Mouse (Mus musculus): ENCODE measurements at regions not wholly inside any gene's neighbourhood (a gene's known extent, or its start where the extent isn't known, plus 50 kb on each side); places are given as distances from the start of the nearest gene placed in this dataset.
A peak's percentile ranks its signal among the peaks of the same experiment; 100 is the strongest.

DNA sequence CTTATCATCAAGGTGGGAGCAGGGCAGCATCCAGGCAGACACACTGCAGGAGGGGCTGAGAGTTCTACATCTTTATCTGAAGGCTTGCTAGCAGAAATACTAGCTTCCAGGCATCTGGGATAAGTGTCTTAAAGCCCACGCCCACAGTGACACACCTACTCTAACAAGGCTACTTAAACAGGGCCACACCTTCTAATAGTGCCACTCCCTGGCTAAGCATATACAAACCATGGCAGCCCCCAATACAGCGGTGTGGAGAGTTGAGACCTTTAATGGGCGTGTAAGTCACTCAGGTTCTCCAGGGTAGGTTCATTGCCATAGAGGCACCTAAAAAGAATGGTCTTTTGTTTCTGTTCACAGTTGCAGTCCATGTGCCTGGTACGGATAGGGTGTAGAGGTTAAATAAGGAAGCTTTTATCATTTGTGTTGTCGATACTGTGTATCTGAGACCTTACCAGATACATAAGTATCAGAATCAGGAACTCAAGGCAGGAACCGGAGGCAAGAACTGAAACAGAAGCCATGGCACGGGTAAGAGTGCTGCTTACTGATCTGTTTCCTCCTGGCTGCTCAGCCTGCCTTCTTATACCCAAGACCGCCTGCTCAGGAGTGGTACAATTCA is 69.0 kb upstream of the Atrnl1 start:
- no peak for DNase-seq (ENCODE audit: low spot score)

DNA sequence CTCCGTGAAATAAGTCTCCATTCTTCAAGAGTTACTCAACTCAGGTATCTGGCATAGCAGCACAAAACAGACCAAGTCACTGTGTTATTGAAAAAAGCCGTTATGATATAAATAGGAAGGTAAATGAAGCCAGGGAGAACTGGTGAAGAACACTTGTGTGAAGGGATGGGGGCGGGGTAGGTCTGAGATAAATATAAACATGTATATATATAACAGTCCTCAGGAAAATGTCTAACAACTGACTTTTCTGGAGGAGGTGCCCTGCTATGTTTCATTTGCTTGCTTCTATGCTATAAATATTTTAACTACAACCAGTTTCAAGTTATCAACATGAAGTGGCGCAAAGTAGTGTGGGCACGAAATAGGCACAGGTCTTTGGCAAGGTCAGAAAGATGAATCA is 68.3 kb upstream of the Atrnl1 start:
- DNase-seq (ENCODE audit: low spot score): no peak

DNA sequence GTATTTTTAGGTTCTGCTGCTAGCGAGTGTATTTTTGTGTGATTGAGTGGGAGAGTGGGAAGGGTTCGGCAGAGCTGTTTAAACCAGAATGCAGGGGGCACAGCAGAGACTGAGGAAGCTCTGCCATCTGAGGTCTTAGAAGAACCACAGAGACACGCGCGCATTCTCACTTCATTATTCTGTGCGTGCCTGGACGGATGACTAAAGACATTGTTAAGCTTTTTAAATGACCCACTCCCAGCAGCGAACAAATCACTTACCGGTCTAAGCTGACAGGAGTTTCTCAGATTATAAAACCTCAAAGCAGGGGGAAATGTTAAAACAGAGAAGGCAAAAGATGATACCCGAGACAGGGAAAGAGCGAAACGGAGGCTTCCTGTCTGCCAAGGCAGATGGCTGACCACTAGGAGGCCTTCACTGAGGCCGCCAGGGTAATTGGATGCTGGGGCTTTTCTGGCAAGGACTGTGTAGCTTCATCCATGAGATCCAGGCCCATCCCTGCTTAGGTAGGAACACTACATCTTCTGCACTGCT is 67.1 kb upstream of the Atrnl1 start:
- DNase-seq (ENCODE audit: low spot score): peak; percentile 69

DNA sequence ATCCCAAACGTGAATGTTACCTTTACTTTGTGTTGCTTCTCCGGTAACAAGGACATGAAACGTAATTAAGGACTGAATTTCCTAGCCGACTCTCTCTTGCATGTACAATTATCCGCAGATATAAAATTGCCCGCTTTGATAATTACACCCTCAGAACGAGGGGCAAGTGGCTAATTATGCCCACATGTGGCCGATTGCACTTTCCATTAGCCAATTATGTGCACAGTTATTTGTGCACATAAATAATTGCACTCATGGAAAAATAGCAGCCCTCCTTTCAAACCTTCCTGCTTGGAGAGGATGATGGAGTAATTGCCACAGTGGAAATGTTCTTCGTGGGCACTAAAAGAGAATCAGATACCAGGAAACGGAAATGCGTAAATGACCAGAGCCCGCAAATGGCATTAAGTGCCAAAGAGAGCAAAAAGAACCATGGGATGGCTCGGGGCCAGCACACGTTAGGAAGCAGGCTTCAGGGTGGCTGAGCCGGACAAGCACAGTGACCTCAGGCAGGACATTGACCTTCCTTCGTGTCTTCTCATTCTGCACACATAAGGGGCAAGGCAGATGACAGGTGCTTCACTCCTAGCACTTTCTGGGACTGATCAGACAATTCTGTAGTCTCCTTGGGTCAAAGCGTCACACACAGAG is 66.5 kb upstream of the Atrnl1 start:
- DNase-seq (ENCODE audit: low spot score): no peak

DNA sequence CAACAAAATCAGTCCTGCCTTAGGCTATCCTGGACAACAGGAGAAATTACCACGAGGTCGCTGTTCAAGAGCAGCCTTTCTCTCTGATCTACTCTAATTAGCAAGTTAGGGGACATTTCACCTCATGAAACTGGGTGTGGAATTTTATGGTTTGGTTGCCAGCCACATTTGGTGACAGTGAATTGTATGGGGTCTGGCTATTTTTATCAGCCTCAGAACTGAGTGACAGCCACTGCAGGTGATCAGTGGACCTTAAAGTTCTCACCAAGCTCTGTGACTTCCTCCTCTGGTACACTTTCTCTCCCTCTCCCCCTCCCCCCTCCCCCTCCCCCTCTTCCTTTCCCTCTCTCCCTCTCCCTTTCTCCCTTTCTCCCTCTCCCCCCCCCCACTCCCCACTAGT is 65.8 kb upstream of the Atrnl1 start:
- DNase-seq (ENCODE audit: low spot score): no peak

DNA sequence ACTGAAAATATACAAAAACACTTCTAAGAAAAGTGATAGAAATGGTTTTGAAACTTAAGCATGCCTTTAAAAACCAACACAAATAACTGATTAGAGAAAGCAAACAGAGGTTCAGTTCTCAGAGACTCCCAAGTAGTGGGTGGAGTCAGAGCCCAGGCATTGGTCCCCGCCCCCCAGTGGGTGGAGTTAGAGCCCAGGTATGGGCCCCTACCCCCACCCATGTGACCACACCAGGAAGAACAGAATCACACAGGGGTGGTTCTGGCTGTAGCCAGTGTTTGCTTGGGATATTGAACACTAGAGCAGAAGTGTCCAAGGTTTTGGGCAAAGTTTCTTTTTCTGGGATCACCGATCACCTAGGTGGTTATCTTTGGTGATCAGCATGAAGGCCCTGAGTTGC is 64.8 kb upstream of the Atrnl1 start:
- DNase-seq (ENCODE audit: low spot score): no peak

DNA sequence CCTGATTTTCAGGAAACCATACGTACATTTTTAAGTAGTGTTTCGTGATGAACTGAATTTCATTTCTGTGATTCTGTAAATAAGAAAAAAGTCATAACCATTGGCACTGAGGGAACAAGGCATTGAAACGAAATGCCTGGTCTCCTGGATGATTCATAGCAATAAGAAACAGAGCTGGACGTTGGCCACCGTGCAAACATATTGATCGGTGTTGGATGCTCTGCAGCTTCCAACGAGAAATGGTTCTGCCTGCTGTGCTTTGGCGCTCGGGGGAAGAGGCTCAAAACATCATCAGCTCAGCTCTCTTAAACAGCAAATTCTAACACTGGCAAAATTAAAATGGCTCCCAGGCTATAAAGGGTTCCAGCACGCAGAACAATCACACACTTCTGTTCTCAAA is 64.3 kb upstream of the Atrnl1 start:
- DNase-seq (ENCODE audit: low spot score): no peak

DNA sequence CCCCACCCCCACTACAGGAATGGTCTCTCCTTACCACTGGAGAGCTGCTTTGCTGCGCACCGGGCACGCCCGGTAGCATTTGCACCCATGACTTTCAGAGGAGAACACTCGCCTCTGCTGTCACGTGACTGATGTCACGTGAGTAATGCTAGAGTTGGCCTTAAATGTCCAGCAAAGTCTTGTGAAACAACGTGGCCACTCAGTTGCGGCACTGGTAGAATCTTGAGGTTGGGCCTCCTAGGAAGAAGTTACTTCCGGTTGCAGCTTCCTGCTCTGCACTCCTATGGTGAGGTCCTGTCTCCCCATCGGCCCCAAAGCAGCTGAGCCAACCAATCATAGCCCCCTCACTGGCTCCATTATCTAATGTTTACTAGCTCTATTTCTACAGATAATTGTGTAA is 62.7 kb upstream of the Atrnl1 start:
- no peak for DNase-seq (ENCODE audit: low spot score)

DNA sequence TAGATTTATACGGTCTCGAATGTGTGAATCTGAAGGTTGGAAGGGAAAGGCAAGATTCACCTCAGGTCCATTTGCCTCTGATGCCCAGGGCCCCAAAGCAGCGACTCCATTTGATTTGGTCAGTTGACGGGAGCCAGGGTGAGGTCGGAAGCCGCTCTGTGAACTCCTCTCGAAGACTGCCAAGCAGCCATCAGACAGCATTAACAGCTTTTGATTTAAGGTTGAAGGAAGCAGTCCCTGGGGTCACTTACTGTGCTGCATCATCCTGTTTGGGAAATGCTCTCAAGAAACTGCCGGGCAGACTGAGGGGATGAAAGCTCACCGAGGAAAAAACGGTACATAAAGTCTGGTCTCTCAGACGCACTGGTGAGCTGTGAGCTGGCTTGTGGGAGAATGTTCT is 62.2 kb upstream of the Atrnl1 start:
- DNase-seq (ENCODE audit: low spot score): no peak

DNA sequence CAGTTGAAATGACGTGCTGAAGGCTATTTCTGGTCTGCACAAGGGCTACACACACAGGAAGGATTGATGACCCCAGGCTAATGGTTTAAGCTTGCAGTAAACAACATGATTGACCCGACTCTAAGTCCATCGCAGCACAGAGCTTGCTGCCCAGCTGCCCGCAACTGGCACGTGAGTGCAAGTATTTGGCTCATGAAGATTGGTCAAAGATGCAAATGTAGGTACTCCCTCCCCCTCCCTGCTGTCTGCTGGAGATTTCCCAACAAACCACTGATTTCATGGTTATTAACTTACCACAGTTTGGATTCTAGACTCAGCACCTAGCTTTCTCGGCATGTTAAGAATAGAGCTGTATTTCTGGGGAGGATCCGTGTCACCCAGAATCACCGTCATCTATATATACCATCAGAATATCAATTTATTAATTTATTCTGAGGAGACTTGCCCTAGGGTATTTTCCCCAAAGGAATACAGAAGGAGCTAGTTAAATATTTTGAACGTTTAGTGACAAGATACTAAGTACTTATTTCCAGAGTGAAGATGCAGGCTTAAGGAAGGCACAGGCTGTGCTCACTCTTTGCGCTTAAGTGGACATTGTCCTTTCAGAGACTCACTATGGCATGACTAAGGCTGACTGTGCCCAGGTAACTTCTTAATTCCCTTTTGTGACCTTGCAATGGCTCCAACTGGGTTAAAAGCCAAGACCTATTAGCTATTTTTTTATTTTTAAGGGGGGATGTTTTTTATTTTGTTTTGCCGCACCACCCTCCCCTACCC is 57.7 kb upstream of the Atrnl1 start:
- no peak for DNase-seq (ENCODE audit: low spot score)

DNA sequence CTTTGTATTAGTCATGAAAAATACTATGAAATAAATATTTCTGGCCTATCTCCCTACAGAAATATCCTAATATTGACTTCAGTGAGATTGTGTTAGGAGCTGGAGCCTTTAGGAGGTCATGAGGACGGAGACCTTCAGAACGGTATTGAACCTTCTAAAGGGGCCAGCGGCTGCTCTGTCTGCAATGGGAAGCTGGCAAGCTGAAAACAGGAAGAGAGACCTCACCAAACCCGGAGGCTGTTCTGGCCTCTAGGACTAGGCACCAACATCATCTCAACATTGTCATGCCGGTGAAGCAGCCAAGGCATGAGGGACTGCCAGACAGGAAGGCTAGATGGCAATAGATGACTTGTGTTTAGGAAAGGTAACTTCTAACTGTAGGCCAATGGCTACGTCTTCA is 56.7 kb upstream of the Atrnl1 start:
- no peak for DNase-seq (ENCODE audit: low spot score)

DNA sequence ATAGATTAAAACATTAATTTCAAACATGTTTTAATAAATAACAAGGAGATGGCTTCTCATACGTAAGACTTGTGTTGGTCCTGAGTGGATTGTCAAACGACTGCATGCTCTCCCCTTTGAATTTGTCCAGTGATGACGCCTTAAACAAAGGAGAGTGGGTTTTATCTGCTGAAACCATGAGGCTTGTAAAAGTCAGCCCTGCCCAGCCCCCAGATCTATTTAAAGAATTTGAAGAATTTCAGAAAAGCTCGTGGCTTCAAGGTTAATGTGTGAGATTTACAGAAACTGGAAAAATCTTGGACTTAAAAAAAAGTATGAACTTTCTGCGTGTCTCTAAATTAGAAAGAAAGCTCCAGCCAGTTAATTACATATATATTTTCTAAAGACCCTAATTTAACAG is 55.5 kb upstream of the Atrnl1 start:
- DNase-seq (ENCODE audit: low spot score): peak; percentile 54

DNA sequence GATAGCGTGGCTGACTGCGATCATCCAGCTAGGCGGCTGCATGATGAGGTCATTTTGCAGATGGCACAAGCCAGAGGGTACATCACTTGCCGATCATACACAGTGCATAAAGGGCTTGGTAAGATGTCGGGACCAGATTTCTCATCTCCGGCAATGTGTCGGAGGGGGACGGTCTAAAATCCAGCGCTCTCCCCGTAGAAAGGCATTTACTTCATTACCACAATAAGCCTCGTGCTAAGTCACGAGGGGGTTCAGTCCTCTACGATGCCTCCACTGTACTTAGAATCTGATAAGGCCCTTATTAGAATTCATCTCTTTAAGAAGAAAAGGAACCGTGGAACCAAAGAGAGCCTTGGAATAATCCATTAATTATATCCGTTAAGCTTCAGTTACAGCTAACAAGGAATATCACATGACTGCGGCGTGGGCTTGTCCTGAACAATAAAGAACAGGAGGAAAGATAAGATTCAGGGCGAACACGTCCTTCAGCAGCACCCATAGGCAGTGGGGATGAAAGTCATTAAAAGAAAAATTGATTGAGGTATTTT is 52.3 kb upstream of the Atrnl1 start:
- no peak for DNase-seq (ENCODE audit: low spot score)

DNA sequence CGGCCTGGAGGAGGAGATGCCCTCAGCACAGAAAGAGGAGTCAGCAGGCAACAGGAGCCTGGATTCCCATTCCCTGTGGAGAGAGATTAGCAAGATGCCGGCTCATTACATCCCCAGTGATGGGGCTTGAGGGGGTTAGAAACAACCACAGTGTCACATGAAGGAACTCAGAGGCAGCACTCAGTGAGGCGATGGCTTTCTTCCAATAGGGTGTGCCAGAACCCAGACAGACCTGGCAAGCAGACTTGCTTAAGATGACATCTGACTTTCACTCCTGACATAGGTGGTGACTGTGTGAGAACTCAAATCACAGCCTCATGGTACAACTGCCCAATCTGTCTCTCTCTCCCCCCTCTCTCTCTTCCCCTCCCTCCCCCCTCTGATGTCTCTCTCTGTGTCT is 50.1 kb upstream of the Atrnl1 start:
- no peak for DNase-seq (ENCODE audit: low spot score)

All from embryo, embryonic 10.5 days (tissue).